10 mouse cellular contexts compared by ENCODE assay signal in genomic region chr10:37231159-37231558, GRCm38 (mm10).
DNase-seq lines count a peak whose midpoint lies in the region; ATAC-seq and TF ChIP-seq lines count a peak whose summit lies in the region.
"Had no signal": no experiment of that assay in that cellular context is flagged by ENCODE, and none has a peak within 500 bp of the region (broad histone marks: within the 10 kb centered on the region; RNA-seq: fewer than 3 reads in every experiment).

No protein-coding gene starts in this region.

- H3K36me3 ChIP-seq in hindbrain, embryonic 14.5 days (replicated peaks; ENCODE audit: control insufficient read depth, insufficient read depth), result no peaks in the 10 kb centered on the region
- H3K36me3 ChIP-seq in hindbrain, embryonic 11.5 days (ENCODE audit: control insufficient read depth, insufficient read depth, low read length), result no peaks in the 10 kb centered on the region
- H3K36me3 ChIP-seq in ES-Bruce4 (ENCODE audit: control insufficient read depth, insufficient read depth, low read length, poor library complexity, severe bottlenecking) (no peaks in the 10 kb centered on the region), ES-E14 (ENCODE audit: control insufficient read depth, insufficient read depth, low read length, poor library complexity, severe bottlenecking) (no peaks in the 10 kb centered on the region)
- no peaks in the 10 kb centered on the region for H3K36me3 ChIP-seq in liver, embryonic 12.5 days
- H3K36me3 ChIP-seq: G1E had no signal

- no peak overlapping the region for H3K4me3 ChIP-seq in hindbrain, embryonic 14.5 days (replicated peaks; ENCODE audit: low read length)
- no peak overlapping the region for H3K4me3 ChIP-seq in hindbrain, embryonic 11.5 days (ENCODE audit: low read depth, low read length)
- H3K4me3 ChIP-seq in ES-Bruce4 (ENCODE audit: low read depth, low read length), result no peak overlapping the region
- H3K4me3 ChIP-seq in ES-E14 (ENCODE audit: insufficient read depth in 1 of 2, low read depth in 1 of 2, low read length in 2 of 2, poor library complexity in 1 of 2, severe bottlenecking in 1 of 2), result no peak overlapping the region
- H3K4me3 ChIP-seq in liver, embryonic 12.5 days, result no peak overlapping the region

- 86% methylated on average over 6 of the region's 6 CpGs for WGBS in hindbrain, embryonic 14.5 days
- WGBS in hindbrain, embryonic 11.5 days, result 82% methylated on average over 6 of the region's 6 CpGs
- 65% methylated on average over 6 of the region's 6 CpGs for WGBS in liver, embryonic 12.5 days (ENCODE audit: insufficient replicate concordance)

- no peak overlapping the region for H3K4me2 ChIP-seq in hindbrain, embryonic 14.5 days (replicated peaks)
- no peak overlapping the region for H3K4me2 ChIP-seq in hindbrain, embryonic 11.5 days (replicated peaks; ENCODE audit: low read depth, low read length)
- peak overlapping the region; percentile 70 for H3K4me2 ChIP-seq in liver, embryonic 12.5 days

- TF ChIP-seq POLR2A in ES-Bruce4 (IDR thresholded peaks at IDR 0.05; ENCODE audit: insufficient read depth, low read length), result no peak

- TF ChIP-seq CTCF in ES-Bruce4 (IDR thresholded peaks at IDR 0.05; ENCODE audit: low read depth, low read length), result no peak

- DNase-seq in hindbrain, embryonic 14.5 days (ENCODE audit: low spot score), result no peak
- DNase-seq in hindbrain, embryonic 11.5 days (ENCODE audit: low spot score), result no peak
- peak; percentile 69 for DNase-seq in ES-E14 (ENCODE audit: low read depth, low spot score)
- no peak for DNase-seq in kidney, postnatal 14 days
- DNase-seq in cerebellum, postnatal 10 days, result no peak
- DNase-seq: kidney, adult 18-20 months; lung, adult 2 months had no signal

- H3K9ac ChIP-seq in hindbrain, embryonic 14.5 days, result no peak overlapping the region
- H3K9ac ChIP-seq in hindbrain, embryonic 11.5 days (ENCODE audit: low read depth, low read length), result no peak overlapping the region
- H3K9ac ChIP-seq in ES-Bruce4 (ENCODE audit: low read depth, poor library complexity, severe bottlenecking) (no peak overlapping the region), ES-E14 (ENCODE audit: insufficient read depth, low read depth, low read length, poor library complexity, severe bottlenecking) (no peak overlapping the region)
- H3K9ac ChIP-seq in liver, embryonic 12.5 days, result peak overlapping the region; percentile 57; the same call in 1 of the 2 replicates

- no peaks in the 10 kb centered on the region for H3K27me3 ChIP-seq in hindbrain, embryonic 14.5 days (ENCODE audit: control insufficient read depth, insufficient read depth, low read length)
- no peaks in the 10 kb centered on the region for H3K27me3 ChIP-seq in hindbrain, embryonic 11.5 days (ENCODE audit: control insufficient read depth, insufficient read depth, low read length)
- no peaks in the 10 kb centered on the region for H3K27me3 ChIP-seq in ES-Bruce4 (ENCODE audit: control insufficient read depth, insufficient read depth, low read length, poor library complexity, severe bottlenecking)
- no peaks in the 10 kb centered on the region for H3K27me3 ChIP-seq in liver, embryonic 12.5 days (replicated peaks)

- in situ Hi-C loops in ES-E14 (cut with MboI; ENCODE audit: low sequenced_read_pairs in 2 of 2, unreplicated experiment in 2 of 2), result no loop called here

- H3K27ac ChIP-seq in hindbrain, embryonic 14.5 days, result no peak overlapping the region
- no peak overlapping the region for H3K27ac ChIP-seq in hindbrain, embryonic 11.5 days (ENCODE audit: low read depth, low read length)
- H3K27ac ChIP-seq in ES-Bruce4 (ENCODE audit: insufficient read depth, low read length) (no peak overlapping the region), ES-E14 (ENCODE audit: insufficient read depth, low read depth, low read length, poor library complexity, severe bottlenecking) (no peak overlapping the region)
- peak overlapping the region; percentile 94 for H3K27ac ChIP-seq in liver, embryonic 12.5 days

- 0 out of 2 replicates have a peak, but pooled peaks cover 8% of the 10 kb centered on the region for H3K4me1 ChIP-seq in hindbrain, embryonic 14.5 days (replicated peaks; ENCODE audit: control insufficient read depth, insufficient read depth, low read length)
- no peaks in the 10 kb centered on the region for H3K4me1 ChIP-seq in hindbrain, embryonic 11.5 days (replicated peaks; ENCODE audit: control insufficient read depth, insufficient read depth, low read length)
- peaks cover 5% of the 10 kb centered on the region for H3K4me1 ChIP-seq in ES-Bruce4 (ENCODE audit: control insufficient read depth, insufficient read depth, low read length)
- H3K4me1 ChIP-seq in ES-E14 (ENCODE audit: control insufficient read depth in 2 of 2, insufficient read depth in 2 of 2, low read length in 2 of 2, poor library complexity in 1 of 2), result peaks cover 8 to 18% of the 10 kb centered on the region in 2 experiments; a peak in 3 of 4 replicates
- H3K4me1 ChIP-seq in liver, embryonic 12.5 days, result peaks cover 72% of the 10 kb centered on the region

- TF ChIP-seq EP300 in ES-Bruce4 (IDR thresholded peaks at IDR 0.05; ENCODE audit: insufficient read depth, low read depth, low read length), result peak; percentile 91

- ATAC-seq in hindbrain, embryonic 14.5 days (ENCODE audit: low FRiP score), result 0 out of 2 replicates have a peak, but pooled peaks have one; percentile 32
- ATAC-seq in hindbrain, embryonic 11.5 days (ENCODE audit: low FRiP score), result no peak
- no peak for ATAC-seq in liver, embryonic 12.5 days

- H3K9me3 ChIP-seq in hindbrain, embryonic 14.5 days (ENCODE audit: control insufficient read depth, low read length), result no peaks in the 10 kb centered on the region
- H3K9me3 ChIP-seq in hindbrain, embryonic 11.5 days (ENCODE audit: control insufficient read depth, low read length), result no peaks in the 10 kb centered on the region
- no peaks in the 10 kb centered on the region for H3K9me3 ChIP-seq in ES-Bruce4 (replicated peaks; ENCODE audit: control insufficient read depth, insufficient read depth, low read length, poor library complexity, severe bottlenecking)
- H3K9me3 ChIP-seq in ES-E14 (ENCODE audit: control insufficient read depth, insufficient read depth, low read depth, low read length), result no peaks in the 10 kb centered on the region
- no peaks in the 10 kb centered on the region for H3K9me3 ChIP-seq in liver, embryonic 12.5 days (replicated peaks)
- H3K9me3 ChIP-seq: G1E had no signal

TF ChIP-seq in ES-E14, 5 proteins besides CTCF, POLR2A, EP300 and RAD21:
- TF ChIP-seq HCFC1 (IDR thresholded peaks at IDR 0.05; ENCODE audit: borderline replicate concordance, insufficient read depth, low read length) (no peak), MAFK (IDR thresholded peaks at IDR 0.05; ENCODE audit: insufficient read depth, low read depth, low read length) (no peak), ZC3H11A (IDR thresholded peaks at IDR 0.05; ENCODE audit: borderline replicate concordance, low read depth, low read length) (no peak), CHD2 (IDR thresholded peaks at IDR 0.05; ENCODE audit: low read depth, low read length) (no peak), ZNF384 (IDR thresholded peaks at IDR 0.05; ENCODE audit: low read depth, low read length) (no peak)
